Mouse (Mus musculus) ES-Bruce4 (cell line): ENCODE measurements around the gene Ms4a2.

Experiments
- CTCF ChIP-seq: IDR thresholded peaks from one replicate; pipeline ENCODE4 v1.8.1; 2011; ENCODE audit warnings: low read depth, low read length
- POLR2A ChIP-seq: IDR thresholded peaks from one replicate; pipeline ENCODE4 v1.8.1; 2011; ENCODE audit warnings: low read length; ENCODE audit not compliant: insufficient read depth

GRCm38 (mm10) chr19:11639038-11639437, 15.5 kb upstream of the Ms4a2 start:
- TF ChIP-seq POLR2A: no peak
- no peak for TF ChIP-seq CTCF
